Mouse (Mus musculus): ENCODE results near the gene Rb1. TPM values are rescaled to one million over a fixed set of nuclear protein-coding genes. Genes with fewer than 3 reads are reported as not detected.

Rb1 gene
- polyA plus RNA-seq, 1 experiment from 2014 or later, result 30.2 TPM

MicroRNAs encoded within 50 kb of the gene (microRNA counts, 519-probe panel; counts per million panel counts)
- microRNA mmu-miR-687, result not detected

Small RNA genes lying within 50 kb of the gene (microRNA-seq; reads per million reads assigned to microRNA genes)
- gene Mir687, result not detected

Other genes starting within 250 kb of the Rb1 start
- 60.3 and 68.6 TPM in 2 replicates for gene Rcbtb2, start 202.8 kb downstream of the Rb1 start, polyA plus RNA-seq (2015; fragmentation: Nextera tagmentation; extraction: Ambion mirVana)
- 3.6 and 4.1 TPM in 2 replicates for gene Lpar6, start 87.9 kb downstream of the Rb1 start, polyA plus RNA-seq (2015; fragmentation: Nextera tagmentation; extraction: Ambion mirVana)
- gene Itm2b, start 59.5 kb upstream of the Rb1 start, polyA plus RNA-seq (2015; fragmentation: Nextera tagmentation; extraction: Ambion mirVana), result 590 and 626 TPM in 2 replicates
- 82.8 and 91.5 TPM in 2 replicates for gene Med4, start 184.2 kb upstream of the Rb1 start, polyA plus RNA-seq (2015; fragmentation: Nextera tagmentation; extraction: Ambion mirVana)
- 109 and 111 TPM in 2 replicates for gene Sucla2, start 199.5 kb upstream of the Rb1 start, polyA plus RNA-seq (2015; fragmentation: Nextera tagmentation; extraction: Ambion mirVana)
- gene Nudt15, start 222.4 kb upstream of the Rb1 start, polyA plus RNA-seq (2015; fragmentation: Nextera tagmentation; extraction: Ambion mirVana), result 7.1 and 8.2 TPM in 2 replicates